Mouse (Mus musculus) natural killer cell, adult 2 months (primary cell): ENCODE data around the gene Rasa3.

Experiments used
- DNase-seq, 2 experiments: peaks; one replicate each; pipeline ENCODE4 v3.0.0; 2022; ENCODE audit warnings: low spot score in 2 of 2

Gene Rasa3

DNA sequence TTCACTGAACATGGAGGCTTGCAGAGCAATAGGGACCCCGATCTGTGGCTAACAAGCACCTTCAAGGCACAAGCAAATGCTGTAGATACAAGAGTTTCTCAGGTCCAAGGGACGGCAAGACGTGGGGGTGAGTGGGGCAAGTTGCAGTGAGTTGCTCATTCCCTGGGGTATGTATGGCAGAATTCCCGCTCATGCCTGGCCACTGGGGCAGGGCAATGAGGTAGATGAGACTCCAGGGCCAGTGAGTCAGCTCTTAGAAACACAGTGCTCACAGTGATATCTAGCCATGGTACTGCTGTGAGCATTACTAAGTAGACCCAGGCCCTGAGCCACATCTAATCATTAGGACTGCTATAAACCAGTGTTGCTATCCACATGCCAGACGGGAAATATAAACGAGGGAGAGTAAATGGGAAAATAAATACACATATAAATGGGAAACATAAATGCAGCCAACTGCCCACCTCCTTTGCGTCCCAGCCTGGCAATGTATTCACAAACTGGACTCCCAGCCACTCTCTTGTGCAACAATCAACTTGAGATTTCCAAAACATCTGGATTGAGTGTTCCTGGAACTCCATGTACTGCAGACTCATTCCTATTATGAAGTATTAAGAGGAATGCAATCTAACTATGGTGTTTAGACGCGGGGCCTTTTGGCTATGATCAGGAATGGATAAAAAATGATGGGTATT is 57.0 kb downstream of the Rasa3 start:
- no peak for DNase-seq

DNA sequence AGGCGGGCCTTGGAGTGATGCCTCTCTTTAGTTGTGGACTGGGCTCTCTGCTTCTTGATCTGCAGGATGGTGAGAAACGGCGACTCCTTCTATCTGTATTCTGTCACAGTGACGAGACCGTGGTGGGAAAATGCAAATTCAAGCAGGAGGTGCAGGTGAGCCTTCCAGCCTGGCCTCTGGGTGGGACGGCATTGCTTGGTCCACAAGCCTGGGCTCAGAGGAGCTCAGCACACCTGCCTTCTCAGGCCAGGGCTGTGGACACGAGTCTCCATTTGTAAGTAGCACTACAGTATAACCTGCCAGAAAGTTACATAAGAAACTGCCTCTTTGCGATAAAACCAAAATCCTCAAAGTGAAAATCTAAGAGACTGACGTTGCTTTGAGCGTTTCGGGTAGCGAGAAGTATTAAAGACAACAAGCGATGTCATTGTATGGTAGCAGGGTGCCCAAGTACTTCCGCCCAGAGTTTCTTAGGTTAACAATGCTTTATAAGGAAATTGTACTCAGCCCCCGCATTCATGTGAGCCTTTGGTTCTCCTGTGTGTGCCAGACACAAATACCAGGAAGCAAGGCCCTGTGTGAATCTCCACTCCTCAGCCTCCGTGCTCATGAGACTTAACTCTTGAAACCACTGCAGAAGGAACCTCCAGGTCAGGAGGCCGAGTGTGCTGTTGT is 60.4 kb downstream of the Rasa3 start:
- DNase-seq: no peak

DNA sequence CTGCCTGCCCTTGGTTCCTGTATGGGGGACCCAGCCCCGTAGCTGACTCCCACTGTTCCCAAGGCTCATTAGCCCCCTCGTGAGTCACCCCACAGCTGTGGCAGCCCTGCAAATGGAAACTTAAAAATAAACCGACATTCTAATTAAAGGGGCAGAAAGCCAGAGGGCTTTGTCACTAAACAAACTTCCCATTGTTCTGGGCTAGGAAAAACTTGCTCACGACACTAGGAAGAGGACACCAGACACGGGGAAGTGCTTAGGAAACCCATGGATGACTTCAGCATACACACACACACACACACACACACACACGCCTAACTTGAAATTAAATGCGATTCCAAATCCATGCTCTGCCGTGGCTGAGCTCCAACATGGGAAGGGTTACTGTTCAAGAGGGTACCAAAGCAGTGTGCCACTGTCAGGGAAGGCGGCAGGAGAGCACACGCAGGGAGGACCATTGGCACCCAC is 62.4 kb downstream of the Rasa3 start:
- DNase-seq: no peak

DNA sequence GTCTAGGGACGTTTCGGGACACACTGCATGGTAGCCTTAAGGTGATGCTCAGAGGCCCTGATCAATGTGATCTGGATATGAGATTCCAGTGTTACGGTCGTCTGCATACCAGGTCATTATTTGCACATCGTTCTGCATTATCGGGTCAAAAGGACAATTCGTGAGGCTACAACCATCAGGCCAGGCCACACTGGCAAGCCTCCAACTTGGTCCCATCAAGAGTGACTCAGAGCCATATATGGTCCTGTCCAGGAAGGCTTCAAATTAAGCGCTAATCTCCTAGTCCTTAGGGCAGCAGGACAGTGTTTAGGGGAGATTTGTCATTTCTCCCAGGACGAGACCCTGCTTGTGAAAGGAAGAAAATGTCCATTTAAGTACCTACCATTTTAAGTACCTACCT is 63.3 kb downstream of the Rasa3 start:
- no peak for DNase-seq

DNA sequence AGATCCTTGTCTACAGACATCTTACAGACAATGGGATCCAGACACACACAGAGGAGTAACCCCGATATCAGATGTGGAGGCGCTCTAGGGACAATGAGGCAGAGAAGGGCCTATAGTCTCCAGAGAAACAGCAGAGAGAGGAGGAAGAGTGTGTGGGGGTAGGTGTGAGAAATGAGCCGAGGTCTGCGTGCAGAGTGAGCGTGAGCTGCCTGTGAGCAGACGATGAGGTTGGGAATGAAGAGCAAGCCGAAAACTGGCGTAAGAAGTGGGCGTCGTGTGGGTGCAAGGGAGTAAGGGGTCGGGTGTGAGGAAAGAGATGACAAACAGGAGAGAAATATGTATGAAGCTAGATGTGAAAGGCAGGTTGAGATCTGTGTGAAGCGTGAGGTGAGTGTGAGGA is 65.7 kb downstream of the Rasa3 start:
- no peak for DNase-seq

DNA sequence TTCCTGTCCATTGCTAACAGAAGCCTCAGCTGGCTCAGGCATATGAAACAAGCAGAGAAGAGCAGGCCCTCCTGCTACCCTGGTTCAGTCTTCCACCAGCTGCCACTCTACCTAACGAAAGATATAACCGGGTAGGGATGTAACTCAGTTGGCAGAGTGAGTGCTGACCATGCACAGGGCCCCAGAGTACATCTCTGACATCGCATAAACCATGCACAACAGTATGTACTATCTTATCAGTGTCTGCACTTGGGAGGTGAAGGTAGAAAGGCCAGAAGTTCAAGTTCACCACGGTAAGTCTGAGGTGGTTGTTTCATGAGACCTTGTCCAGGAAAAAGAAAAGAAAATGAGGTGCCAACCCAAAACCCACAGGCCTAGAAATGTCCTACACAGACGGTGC is 67.4 kb downstream of the Rasa3 start:
- no peak for DNase-seq

DNA sequence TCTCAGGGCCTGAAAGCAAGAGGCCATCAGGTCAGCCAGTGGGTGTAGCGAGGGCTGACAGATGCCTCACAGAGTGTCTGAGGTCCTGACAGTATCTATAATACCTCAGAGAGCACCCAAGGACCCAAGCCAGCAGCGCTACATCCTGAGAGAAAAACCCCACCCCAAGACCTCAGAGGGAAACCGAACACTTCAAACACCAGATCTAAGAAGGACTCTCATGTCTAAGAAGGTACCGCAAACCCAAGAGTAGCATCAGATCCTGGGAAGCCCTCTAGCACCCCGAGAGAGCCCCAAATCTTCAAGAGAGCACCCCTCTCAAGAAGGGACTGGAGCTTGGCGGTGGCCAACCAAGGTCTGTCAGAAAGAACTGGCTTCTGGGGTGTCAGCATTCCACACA is 68.5 kb downstream of the Rasa3 start:
- DNase-seq: no peak

DNA sequence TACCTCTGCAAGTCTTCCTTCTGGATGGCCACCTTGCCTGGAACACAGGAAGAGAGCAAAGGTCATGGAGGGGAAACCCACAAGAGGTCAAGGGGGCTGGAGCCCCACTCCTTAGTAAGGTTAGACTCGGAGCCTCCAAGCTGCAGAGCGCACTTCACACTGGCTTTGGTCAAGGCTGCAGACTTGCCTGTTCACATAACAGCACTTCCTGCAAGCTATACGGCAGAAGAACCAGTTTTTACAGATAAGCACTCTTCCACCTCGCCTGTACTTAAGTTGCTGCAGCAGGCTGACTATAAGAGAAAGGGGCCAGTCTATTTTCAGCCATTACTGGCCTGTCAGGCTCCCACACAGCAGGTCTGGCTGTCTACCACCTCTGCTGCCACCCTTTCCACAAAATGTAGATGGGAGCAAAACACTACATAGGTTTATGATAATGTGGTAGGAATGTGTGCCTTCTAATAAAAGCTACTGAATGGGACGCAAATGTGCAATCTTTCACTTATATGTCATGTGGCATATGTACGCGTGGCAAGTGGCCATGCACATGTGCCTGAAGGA is 71.4 kb downstream of the Rasa3 start:
- DNase-seq: no peak

DNA sequence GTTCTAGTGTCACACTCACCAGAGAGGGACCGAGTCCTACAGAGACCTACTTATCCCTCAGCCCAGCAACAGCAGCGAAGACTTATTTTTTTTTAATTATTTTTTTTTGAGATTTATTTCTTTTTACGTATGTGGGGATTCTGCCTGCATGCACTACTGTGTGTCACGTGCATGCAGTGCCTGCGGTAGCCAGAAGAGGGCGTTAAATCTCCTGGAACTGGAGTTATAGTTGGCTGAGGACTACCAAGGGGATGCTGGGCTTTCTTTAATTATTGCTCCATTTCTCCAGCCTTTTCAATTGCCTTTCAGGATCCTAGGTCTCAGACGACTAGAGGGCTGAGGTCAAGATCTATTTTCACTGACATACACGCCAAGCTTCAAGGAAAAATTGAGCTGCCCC is 74.8 kb downstream of the Rasa3 start:
- peak in 1 of 2 experiments; percentile 34 for DNase-seq

DNA sequence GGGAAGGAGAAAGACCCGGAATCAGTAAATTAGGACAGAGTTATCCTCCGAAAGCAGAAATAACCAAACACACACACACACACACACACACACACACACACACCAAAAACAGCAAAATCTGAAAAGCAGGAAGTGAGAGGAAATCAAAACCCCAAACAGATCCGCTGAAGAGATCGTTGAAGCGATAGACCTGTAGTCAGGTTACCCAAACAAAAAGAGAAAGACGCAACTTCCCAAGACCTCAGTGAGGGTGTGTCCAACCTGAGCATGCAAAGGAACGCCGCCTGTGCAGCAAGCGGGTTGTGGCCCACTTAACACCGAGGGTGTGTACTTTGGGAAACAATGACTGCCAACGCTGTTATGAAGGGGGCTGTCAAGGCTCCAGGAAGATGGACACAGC is 76.2 kb downstream of the Rasa3 start:
- peak; percentile 71 to 81 for DNase-seq

DNA sequence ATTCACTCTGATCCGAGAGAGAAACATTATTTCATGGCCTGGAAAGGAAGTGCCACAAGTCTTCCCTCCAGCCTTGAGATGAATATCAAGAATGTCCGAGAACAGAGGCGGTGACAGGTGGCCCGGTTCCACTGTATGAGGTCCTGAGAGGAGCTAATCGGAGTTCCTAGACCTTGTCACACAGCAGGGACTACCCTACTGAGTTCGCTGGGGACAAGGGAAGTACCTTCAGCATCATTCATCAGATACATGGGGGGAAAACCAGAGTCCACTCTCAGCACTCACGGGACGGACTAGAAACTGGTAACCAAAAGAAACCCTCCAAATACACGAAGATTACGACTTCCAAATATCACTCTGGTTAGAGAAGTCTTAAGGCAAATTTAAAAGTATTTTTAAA is 76.7 kb downstream of the Rasa3 start:
- peak; percentile 50 to 61 for DNase-seq

DNA sequence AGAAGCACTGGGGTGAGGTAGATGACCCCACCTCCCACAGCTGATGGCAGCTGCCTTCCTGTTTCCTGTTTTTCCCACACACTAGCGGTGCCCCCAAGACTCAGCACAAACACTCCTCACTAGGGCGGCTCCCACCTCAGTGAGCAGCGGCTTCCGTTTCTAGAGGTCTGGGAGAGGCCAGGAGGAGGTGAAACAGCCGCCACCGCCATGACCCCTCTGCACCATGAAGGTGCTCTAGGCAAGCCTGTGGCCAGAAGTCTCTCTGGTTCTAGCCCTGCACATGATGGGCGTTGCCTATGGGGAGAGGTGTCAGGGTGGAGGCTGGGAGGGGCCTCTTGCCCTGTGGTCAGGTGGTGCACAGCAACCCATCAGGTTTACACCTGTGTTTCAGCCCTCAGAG is 77.2 kb downstream of the Rasa3 start:
- peak; percentile 82 to 88 for DNase-seq

DNA sequence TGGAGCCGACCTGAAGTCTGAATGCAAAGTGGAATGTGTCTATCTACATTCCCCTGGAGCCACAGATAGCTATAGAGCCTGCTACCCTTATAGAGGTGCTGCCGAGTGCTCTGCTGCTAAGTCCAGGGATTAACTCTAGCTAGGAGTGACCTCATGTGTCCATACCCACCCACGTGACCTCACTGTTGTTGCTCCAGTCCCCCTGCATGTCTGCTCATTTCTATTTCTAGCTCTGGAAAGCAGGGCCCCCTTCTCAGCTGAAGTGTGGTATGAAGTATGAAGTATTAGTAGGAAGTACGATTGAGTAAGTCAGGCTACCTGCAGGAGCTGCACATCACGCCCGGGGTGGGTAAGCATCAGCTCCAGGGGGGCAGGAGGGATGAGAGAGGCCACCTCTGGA is 79.6 kb downstream of the Rasa3 start:
- no peak for DNase-seq

DNA sequence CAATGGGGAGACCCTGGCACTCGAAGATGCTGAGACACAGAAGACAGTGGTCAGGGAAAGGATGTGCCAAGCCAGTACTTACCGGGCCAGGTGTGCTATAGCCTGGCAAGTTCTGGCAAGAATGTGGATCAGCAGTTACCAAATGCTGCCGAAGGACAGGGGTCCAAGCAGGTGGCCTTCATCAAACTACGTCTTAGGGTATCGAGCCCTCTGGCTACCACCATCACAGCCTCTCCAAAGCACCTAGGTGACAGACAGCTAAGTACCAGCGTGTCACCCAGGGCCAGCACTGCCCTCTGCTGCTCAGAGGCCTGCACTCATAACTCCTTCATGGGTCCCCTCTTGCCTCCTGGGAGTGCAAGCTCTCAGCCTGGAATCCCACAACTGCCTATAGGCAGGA is 81.5 kb downstream of the Rasa3 start:
- DNase-seq: peak; percentile 23 to 53

DNA sequence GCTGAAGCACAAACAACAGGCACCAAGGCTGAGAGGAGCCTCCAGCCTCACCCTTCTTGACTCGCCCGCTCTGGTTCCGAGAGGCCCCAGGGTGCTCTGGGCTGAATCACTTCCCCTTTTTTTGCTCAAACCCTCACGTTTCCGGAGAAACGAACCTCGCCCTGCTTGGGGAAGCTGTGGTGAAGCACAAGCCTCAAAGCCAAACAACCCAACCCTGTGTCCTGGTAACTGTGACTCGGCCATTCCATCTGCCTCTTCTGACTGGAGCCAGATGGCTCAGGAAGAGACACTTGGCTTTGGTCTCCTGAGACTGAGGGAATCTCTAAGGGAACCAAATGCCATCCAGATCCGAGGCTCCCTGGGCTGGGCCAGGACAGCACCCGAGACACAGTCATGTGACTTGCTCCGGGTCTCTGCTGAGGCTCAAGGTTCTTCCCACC is 82.5 kb downstream of the Rasa3 start:
- peak; percentile 85 to 92 for DNase-seq

DNA sequence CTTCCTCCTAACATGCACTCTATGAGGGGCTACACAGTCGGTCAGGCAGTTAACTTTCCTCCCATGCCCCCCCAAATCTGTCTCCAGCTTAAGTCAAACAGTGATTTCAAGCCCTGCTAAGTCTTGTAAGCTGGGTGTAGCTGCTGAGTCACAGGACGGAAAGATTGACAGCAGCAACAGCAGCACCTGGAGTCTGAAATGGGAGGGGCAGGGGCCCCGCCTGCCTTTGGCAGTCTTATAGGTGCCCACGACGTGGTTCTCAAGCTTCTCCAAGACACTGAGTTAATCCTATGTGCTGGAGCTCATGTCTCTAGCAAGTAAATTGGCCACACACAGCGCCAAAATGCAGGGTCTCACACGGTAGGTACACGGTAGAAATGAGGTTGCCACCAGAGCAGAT is 84.1 kb downstream of the Rasa3 start:
- peak in 1 of 2 experiments; percentile 13 for DNase-seq

DNA sequence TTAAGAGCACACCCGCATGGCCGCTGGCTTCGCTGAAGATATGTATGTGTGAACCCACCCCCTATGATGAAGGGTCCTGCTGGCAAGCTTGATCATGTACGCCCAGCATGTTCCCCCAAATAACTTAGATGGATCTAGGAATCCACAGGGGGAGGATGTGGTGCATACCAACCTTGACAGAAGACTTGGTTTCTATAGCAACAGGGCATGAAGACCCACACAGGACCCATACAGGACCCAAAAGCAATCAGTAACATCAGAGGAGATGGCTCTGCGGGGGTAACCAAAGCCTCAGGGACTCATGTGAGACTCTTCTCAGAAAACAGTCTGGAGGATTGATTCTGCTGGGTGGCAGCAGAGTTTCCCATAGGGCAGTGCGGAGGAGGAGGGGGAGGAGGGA is 86.2 kb downstream of the Rasa3 start:
- DNase-seq: no peak

DNA sequence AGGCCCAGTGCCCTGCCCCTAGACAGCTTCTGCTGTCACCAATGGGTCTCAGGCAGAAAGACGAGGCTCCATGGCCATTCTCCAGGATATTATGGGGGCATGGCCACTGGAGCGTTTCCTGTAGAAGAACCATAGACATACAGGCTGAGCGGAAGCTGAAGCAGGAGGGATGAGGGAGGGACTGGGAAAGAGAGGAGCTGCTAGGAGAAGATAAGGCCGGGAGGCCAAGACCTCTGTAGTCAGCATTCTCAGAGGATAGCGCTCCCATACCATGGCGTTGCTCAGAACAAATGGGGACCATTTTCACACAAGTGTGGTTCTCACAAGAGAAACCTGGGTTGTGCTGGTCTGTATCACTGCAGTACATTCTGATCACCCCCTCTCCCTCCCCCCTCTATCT is 88.3 kb downstream of the Rasa3 start:
- no peak for DNase-seq

DNA sequence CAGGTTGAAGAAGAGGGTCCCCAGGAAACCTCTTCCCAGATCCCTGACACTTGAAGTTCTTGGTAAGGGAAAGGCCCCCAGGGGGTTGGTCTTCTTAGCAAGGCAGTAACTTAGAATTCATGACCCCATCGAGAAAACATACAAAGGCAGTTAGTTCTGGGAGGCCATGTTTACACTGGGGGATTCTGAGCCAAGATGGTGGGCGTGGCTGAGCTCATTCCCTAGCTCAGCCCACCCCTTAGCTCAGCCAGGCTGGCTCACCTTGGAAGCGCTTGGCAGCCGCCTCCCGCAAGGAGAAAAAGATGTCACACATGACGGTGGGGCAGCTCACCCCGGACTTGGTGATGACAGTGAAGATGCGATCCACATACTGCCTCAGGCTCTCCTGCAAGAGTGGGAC is 92.8 kb downstream of the Rasa3 start:
- DNase-seq: no peak

DNA sequence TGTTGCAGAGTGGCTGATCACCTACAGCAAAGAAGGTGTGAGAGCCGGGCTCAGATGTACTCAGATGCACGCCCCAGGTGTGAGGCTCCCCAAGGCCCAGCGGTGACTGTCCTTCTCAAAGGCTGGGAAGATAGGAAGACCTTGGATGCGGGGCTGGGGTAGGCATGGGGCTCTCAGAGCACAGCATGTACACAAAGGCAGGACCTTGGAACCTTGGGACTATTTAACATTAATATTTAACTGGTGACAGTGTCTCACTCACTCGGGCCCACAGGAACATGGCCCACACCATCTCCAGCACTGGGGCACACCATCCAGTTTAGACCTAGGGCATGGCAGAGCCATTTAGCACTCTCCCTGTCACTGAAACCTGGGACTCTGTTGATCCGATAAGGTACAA is 99.5 kb downstream of the Rasa3 start:
- no peak for DNase-seq

DNA sequence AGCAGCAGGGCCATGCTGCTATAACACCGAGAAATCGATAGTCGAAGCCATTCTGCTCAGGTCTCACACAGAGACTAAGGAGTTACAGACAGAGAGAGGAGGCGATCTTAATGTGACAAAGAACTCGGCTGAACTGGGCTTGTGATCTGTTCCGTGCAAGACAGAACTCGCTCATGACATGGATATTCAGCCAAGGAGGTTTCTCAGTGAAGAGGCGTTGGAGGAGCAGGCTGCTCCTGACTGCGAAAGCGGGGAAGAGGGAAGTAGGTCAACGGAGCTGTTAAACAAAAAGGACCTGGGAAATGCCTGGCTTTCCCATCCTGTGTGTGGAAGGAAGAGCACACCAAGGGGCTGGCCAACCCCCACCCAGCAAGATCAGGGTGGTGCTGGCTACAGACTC is 105.4 kb downstream of the Rasa3 start:
- DNase-seq: no peak

DNA sequence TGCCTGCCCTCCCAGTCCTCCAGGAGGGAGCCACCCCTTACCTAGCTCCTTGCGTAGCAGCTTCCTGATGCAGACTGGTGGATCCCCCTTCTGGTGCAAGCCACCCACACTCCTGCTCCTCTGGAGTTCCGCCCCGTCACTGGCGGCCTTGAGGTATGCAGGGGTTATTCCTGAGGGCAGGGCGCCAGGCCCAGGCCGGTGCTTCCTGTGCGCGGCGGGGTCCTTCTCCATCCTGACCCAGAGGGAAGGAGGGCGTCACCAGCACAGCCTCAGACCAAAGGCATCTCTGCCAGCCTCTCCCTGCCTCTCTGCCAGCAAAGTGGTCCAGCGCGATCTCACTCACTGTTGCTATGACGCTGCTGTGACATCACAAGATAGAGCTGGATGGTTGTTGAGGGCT is 115.3 kb downstream of the Rasa3 start, which contains the start of gene 1700029H14Rik:
Gene 1700029H14Rik (minus strand): TSS at position 344 of the 400 bp plus-strand sequence.
- peak; percentile 14 to 23 for DNase-seq

DNA sequence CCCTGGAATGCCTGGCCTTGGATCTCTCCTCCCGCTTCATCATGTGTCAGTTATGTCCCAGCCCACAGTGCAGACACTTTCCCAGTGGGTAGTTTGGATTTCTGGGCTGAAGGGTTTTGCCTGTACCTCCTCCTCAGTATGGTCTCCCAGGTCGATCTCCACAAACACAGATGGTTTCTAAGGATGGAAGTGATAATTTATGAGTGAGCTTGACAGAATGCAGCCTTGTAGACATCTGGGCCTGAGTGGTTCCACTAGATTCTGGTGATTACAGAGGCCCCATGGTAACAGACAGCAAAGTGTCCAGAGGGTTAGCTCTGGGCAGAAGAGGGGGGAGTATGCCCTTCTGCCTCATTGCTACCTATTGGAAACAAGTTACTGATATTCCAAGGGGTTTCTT is 119.9 kb downstream of the Rasa3 start:
- DNase-seq: no peak
